Mouse (Mus musculus) central nervous system, embryonic 11.5 days (tissue): ENCODE measurements around the gene Fubp3. TPM values are rescaled to one million over a fixed set of nuclear protein-coding genes. Genes with fewer than 3 reads are reported as not detected.

Source experiments
- polyA plus RNA-seq: library from polyadenylated mRNA; depleted of rRNA; stranded (reverse); fragments of >200 nt; gene quantifications from 2 replicates; pipeline ENCODE4 v1.2.3, GENCODE M21; 2012; rRNA removed

The Fubp3 gene
- 64.6 and 76.0 TPM in 2 replicates for polyA plus RNA-seq

DNA sequence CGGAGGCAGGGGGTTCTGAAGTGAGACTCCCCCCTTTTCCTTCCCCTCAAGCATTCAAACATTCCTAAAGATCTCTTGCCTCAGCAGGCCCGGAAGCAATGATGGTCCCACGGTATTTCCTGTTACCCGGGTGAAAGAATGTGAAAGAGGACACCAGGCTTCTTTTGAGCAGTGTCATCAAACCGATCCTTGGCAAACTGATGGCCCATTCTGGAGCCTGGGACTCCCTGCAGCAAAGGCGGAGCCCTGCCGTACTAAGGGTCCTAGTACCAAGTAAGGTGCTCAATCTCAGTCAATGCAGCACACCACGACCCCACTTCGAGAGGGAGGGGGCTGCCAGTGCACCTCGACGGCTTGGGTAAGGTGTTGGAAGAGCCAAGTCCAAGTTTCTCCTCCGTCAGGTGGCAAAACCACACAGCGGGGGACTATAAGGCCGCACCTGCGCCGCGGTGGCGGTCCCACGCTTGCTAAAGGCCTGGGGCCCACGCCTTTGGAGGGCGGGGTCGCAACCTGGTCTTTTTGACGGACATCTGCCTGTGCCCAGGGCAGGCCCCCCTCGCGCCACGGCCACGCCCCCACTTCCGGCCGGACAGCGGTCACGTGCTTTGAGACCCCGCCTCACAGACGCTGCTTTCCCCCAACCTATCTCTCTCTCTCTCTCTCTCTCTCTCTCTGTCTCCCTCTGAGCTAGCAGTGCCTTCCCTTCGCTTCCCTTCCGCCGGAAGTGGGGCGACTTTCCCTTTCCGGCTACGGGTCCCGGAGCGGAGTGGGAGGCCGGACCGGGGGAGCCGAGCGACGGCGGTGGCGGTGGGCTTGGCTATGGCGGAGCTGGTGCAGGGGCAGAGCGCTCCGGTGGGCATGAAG lies at the start of gene Fubp3:
TSS of gene Fubp3 (plus strand) at position 601 of the 864 bp plus-strand sequence.

DNA sequence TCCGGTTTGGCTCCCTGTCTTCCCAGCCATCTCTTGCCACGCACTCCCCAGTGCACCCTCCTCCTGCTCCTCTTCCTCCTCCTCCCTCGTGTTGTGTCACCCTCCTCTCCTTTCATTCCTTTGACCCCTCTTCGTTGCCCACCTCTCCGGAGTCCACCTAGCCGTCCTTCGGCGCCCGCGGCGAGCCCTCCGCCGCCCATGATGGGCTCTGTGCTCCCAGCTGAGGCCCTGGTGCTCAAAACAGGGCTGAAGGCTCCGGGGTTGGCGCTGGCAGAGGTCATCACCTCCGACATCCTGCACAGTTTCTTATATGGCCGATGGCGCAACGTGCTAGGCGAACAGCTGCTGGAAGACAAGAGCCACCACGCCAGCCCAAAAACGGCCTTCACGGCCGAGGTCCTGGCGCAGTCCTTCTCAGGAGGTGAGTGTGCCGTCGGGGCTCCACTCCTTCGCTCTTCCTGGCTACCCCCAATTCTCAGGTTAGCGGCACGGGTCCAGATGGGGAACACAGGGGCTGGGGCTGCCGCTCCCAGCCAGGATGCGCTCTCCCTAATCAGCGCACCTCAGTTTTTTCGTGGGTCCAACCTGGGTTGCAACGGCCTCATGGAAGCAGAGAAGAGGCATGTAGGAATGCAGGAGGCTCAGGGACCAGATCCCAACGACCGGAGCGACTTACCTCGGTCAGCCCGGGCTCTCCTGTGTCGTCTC lies 67.6 kb downstream of the Fubp3 start, which contains the start of gene Prdm12:
TSS of gene Prdm12 (plus strand) at position 137 of the 708 bp plus-strand sequence.

Other genes starting within 250 kb of the Fubp3 start
- gene Ass1, start 102.4 kb upstream of the Fubp3 start, polyA plus RNA-seq: 9.3 and 12.7 TPM in 2 replicates
- gene Prdm12, start 67.4 kb downstream of the Fubp3 start, polyA plus RNA-seq: 11.0 and 16.9 TPM in 2 replicates
- gene Exosc2, start 98.1 kb downstream of the Fubp3 start, polyA plus RNA-seq: 65.4 and 72.6 TPM in 2 replicates
- 78.4 and 93.4 TPM in 2 replicates for gene Abl1, start 115.7 kb downstream of the Fubp3 start, polyA plus RNA-seq
- 0.02 TPM in 2 replicates for gene Qrfp, start 237.9 kb downstream of the Fubp3 start, polyA plus RNA-seq